Mouse (Mus musculus) bone marrow, adult 2 months (tissue): Measurements from ENCODE around the gene Sema3g. TPM values are rescaled to one million over a fixed set of nuclear protein-coding genes. Genes with fewer than 3 reads are reported as not detected.

Source experiments
- H3K27ac ChIP-seq: fragments of 200-500 bp; 2 replicates; pipeline ENCODE4 v1.5.1; 2012; ENCODE audit warnings: low read depth, mild to moderate bottlenecking, control low read depth, inconsistent platforms, low read length; ENCODE audit not compliant: control insufficient read depth, poor library complexity, insufficient read depth
- H3K4me1 ChIP-seq: fragments of 200-500 bp; 2 replicates; pipeline ENCODE4 v1.6.1; 2011; ENCODE audit warnings: low read length; ENCODE audit not compliant: control insufficient read depth, insufficient read depth
- H3K4me3 ChIP-seq: fragments of 200-500 bp; replicated peaks from 2 replicates; pipeline ENCODE3; 2011; ENCODE audit warnings: mild to moderate bottlenecking, low read depth, low read length, control low read depth; ENCODE audit not compliant: control insufficient read depth
- CTCF ChIP-seq: fragments of 200-500 bp; IDR thresholded peaks from 2 replicates; pipeline ENCODE4 v1.5.1; 2011; ENCODE audit warnings: low read length, control low read depth; ENCODE audit not compliant: control insufficient read depth, insufficient read depth
- POLR2A ChIP-seq: fragments of 200-500 bp; IDR thresholded peaks from 2 replicates; pipeline ENCODE4 v1.6.1; 2011; ENCODE audit warnings: low read depth, mild to moderate bottlenecking, control low read depth, low read length, borderline replicate concordance; ENCODE audit not compliant: control insufficient read depth
- WGBS: fragments of 180-500 bp; shearing (Covaris S2); methylation state at CpG from one replicate; pipeline ENCODE4 v1.1.7; 2018; 5-methylcytosine and 5-hydroxymethylcytosine counted together
- polyA plus RNA-seq: library from polyadenylated mRNA; stranded (reverse); fragments of >200 nt; gene quantifications from 2 replicates; pipeline ENCODE4 v1.2.4, GENCODE M21; 2011; ENCODE audit warnings: low replicate concordance; ENCODE audit not compliant: missing spikeins, insufficient read depth, insufficient read length

The Sema3g gene
- polyA plus RNA-seq, 1 experiment, result 2.7 TPM

DNA sequence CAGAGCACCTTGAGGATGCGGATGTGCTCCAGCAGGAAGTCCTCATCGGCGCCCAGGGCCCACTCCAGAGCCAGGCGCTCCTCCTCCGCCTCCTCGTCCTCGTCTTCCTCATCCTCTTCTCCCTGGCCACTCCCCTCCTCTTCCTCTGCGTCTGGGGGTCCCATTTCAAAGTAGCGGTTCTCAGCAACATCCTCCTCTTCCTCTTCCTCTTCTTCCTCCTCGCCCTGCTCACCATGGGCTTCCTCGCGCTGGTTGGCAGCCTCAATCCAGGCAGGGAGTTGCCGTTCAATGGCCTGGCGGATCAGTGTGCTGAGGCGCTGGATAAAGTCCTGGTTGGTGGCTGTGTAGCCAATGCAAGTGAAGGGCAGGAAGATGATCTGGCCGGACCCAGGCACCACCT lies 40.4 kb upstream of the Sema3g start:
- Histone ChIP-seq H3K27ac (no peak overlapping the region), H3K4me1 (peaks cover under 1% of the 10 kb centered on the region; the same call in 1 of the 2 replicates), H3K4me3 (no peak overlapping the region)
- TF ChIP-seq CTCF (no peak), POLR2A (no peak)
- 78% methylated on average over 16 of the region's 16 CpGs for WGBS

DNA sequence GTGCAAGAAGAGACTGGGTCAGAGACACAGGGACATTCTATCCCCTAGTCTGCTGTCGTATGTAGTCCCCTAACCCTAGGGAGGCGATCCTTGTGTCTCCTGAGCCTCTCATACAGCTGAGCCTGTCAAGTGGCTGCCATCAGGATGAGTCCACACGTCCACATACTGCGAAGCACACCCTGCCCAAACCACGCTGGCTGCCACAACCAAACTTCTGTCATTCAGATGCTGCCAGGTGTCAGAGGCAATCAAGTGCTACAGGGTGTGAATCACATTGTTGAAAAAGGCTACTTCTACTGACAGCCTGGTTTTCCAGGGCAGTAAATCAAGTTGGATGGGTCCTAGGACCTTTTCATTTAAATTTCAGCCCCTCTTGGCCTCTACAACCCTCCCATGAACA lies 39.9 kb upstream of the Sema3g start:
- TF ChIP-seq POLR2A (no peak), CTCF (no peak)

DNA sequence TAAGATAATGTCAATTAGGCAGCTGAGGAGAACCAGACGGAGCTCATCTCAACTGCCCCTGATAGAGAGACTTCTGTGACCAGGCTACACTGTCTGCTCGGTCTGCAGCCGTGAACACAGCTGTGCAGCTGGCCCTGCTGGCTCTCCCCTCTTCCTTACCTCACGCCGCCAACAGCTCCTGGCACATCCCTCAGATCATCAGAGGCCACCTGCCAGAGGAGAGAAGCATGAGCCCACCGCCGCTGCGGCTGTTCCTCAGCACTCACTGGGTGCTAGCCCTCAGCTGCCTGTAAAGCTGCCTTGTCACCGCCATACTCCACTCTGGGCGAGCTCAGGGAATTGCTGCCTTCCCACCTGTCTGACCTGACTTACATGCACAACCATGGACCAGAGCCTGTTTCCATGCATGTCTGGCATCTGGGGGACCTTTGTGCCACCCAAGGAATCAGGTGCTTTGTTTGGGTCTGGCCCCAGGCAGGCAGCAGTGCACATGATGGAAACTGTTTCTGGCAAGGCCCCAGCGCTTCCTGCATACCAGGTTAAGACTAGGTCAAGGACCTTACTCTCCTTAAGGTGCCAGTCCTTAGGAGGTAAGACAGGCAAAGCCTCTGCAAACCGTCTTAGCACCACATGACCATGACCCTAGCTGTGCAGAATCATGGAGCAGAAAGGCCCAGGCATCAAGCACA lies 37.8 kb upstream of the Sema3g start:
- H3K4me3 ChIP-seq, result no peak overlapping the region
- no peak for TF ChIP-seq CTCF
- TF ChIP-seq POLR2A, result 0 out of 2 replicates have a peak, but pooled peaks have one; percentile 17
- no peak overlapping the region for H3K27ac ChIP-seq
- WGBS, result 86% methylated on average over 12 of the region's 12 CpGs
- H3K4me1 ChIP-seq, result peaks cover 6% of the 10 kb centered on the region; the same call in 1 of the 2 replicates

More for the DNA sequence above, 39.9 kb upstream of the Sema3g start:
- WGBS, result 89% methylated on average over 5 of the region's 5 CpGs
- no peak overlapping the region for H3K4me3 ChIP-seq
- no peak overlapping the region for H3K27ac ChIP-seq
- peaks cover 2% of the 10 kb centered on the region; the same call in 1 of the 2 replicates for H3K4me1 ChIP-seq

DNA sequence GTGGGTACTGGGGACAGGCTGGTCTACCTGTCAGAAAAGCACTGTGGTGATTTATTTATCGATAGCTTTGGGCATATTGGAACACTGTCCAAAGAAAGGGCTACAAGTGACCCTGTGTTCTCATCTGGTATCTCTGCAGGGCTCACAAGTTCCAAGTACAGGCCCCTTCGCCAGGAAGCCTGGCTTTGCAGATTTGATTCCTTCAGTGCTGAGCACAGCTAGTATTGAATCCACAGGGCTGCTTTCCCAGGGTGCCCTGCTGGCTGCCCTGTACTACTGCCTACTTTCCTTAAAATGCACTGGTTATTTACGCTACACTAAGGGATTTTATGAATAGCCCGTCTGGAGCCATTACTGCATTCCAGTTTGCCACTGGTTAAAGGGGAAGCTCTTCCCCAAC lies 36.1 kb upstream of the Sema3g start:
- Histone ChIP-seq H3K4me1 (peaks cover 6% of the 10 kb centered on the region; the same call in 1 of the 2 replicates), H3K27ac (no peak overlapping the region), H3K4me3 (no peak overlapping the region)
- TF ChIP-seq CTCF (no peak), POLR2A (no peak)
- WGBS, result 85% methylated on average over 4 of the region's 4 CpGs

DNA sequence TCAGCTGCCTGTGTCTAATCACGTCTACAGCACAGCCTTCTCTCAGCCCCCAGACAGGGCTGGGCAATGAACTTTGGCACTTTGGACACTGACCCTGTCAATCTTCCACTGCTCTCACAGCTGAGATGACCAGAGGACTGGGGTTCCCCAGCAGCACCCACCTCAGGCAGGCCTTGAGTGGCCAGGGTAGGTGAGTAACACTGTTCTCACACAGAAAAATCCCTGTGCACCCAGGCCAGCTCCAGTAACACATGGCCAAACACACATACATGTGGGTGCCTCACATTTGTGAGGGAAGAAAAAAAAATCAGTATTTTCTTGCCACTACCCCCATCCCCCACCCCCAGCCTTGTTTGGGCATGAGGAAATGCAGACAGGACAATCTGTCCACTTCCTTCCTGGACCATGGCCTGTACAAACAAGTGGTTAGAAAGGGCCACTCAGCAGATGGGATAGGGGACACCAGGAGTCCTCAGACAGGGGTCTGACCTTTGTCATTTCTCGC lies 34.8 kb upstream of the Sema3g start:
- WGBS, result 79% methylated on average over 2 of the region's 2 CpGs
- peaks cover 6% of the 10 kb centered on the region; the same call in 1 of the 2 replicates for H3K4me1 ChIP-seq
- TF ChIP-seq POLR2A (no peak), CTCF (no peak)
- peak overlapping the region; percentile 58 for H3K27ac ChIP-seq
- H3K4me3 ChIP-seq, result no peak overlapping the region

DNA sequence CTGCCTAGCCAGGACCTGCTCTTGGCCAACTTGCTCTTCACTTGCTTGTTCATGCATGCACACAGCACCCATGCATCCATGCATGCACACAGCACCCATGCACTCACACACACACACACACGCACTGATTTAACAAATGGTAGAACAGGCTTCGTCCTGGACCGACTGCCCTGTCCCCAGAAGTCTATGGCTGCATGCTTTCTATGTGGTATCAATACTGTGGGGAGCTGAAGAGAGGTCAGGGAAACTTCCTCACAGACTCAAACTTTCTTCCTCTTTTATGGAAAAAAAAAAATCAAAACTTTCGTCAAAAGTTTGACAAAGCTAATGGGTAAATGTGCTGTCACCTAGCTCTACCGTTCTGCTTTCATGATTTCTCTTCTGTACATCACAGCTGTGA lies 34.1 kb upstream of the Sema3g start:
- WGBS, result 48% methylated on average over 5 of the region's 5 CpGs
- H3K27ac ChIP-seq, result peak overlapping the region; percentile 70; the same call in 1 of the 2 replicates

DNA sequence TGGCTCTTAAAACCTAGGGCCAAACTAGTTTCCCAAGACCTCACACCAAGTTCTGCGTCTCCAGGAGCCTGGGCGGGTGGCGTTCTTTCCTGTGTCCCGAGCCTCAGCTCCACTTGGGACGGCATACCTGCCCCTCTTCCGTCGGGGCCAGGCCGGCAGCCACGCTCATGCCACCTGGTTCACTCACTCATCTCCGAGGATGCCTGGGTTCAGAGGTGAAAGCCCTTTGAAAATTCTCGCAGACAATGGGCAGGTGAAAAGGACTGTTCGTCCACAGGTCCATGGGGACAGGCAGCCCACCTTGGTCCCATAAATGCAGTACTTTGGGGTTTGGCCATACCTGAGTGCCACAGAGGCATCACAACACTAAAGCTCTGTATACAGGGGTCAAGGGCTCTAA lies 33.5 kb upstream of the Sema3g start:
- H3K4me3 ChIP-seq, result no peak overlapping the region
- peak overlapping the region; percentile 70 for H3K27ac ChIP-seq
- H3K4me1 ChIP-seq, result peaks cover 8% of the 10 kb centered on the region; the same call in 1 of the 2 replicates
- TF ChIP-seq CTCF, result no peak
- TF ChIP-seq POLR2A, result no peak
- WGBS, result 87% methylated on average over 12 of the region's 12 CpGs

More for the DNA sequence above, 34.1 kb upstream of the Sema3g start:
- Histone ChIP-seq H3K4me1 (peaks cover 7% of the 10 kb centered on the region; the same call in 1 of the 2 replicates), H3K4me3 (no peak overlapping the region)
- TF ChIP-seq POLR2A (no peak), CTCF (no peak)

DNA sequence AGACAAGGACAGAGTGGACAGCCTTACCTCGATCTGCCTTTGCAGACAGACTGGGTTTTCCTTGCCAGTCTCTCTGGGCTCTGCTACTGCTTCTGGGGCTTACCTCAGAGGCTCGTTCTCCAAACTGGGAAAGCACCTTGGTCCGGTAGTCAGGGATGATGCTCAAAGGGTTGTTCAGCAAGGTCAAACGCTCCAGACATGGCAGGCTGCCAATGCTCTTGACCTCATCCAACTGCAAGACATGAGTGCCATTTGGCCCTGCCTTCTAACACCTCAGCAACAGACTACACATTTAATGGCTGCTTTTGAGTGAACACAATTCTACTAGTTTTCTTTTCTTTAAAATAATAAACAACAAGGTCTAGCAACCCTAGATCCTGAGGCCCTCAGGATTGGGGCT lies 31.0 kb upstream of the Sema3g start:
- H3K4me3 ChIP-seq, result no peak overlapping the region
- peaks cover 10% of the 10 kb centered on the region; the same call in 1 of the 2 replicates for H3K4me1 ChIP-seq
- no peak for TF ChIP-seq CTCF
- TF ChIP-seq POLR2A, result no peak
- H3K27ac ChIP-seq, result no peak overlapping the region
- 83% methylated on average over 4 of the region's 4 CpGs for WGBS
